Mouse (Mus musculus): ENCODE measurements around the gene Fuca1. TPM values are rescaled to one million over a fixed set of nuclear protein-coding genes. Genes with fewer than 3 reads are reported as not detected.

Fuca1 gene
- polyA plus RNA-seq, 1 experiment: 75.9 TPM

GRCm38 (mm10) chr4:135889146-135889883, 31.2 kb upstream of the Fuca1 start:
- DNase-seq (ENCODE audit: low spot score): no peak

- peak; percentile 40 for DNase-seq (ENCODE audit: low spot score)
These were observed 30.7 kb upstream of the Fuca1 start for GRCm38 (mm10) chr4:135889884-135890283.

- DNase-seq (ENCODE audit: low spot score): no peak
These were observed 29.0 kb upstream of the Fuca1 start for GRCm38 (mm10) chr4:135891539-135891938.

- no peak for DNase-seq (ENCODE audit: low spot score)
These were observed 27.7 kb upstream of the Fuca1 start for GRCm38 (mm10) chr4:135892884-135893283.

- DNase-seq (ENCODE audit: low spot score): no peak
These were observed 25.4 kb upstream of the Fuca1 start, which contains the start of gene Cnr2 for GRCm38 (mm10) chr4:135895071-135895571. Gene Cnr2, plus strand, starts transcription at chr4:135895394.

- DNase-seq (ENCODE audit: low spot score): no peak
These were observed 24.4 kb upstream of the Fuca1 start for GRCm38 (mm10) chr4:135896157-135896556.

- DNase-seq (ENCODE audit: low spot score): no peak
These were observed 22.0 kb upstream of the Fuca1 start for GRCm38 (mm10) chr4:135898380-135899049.

GRCm38 (mm10) chr4:135899050-135899448, 21.5 kb upstream of the Fuca1 start:
- DNase-seq (ENCODE audit: low spot score): no peak

GRCm38 (mm10) chr4:135900008-135900407, 20.5 kb upstream of the Fuca1 start:
- DNase-seq (ENCODE audit: low spot score): no peak

GRCm38 (mm10) chr4:135902606-135903242, 17.8 kb upstream of the Fuca1 start:
- no peak for DNase-seq (ENCODE audit: low spot score)

GRCm38 (mm10) chr4:135904810-135905209, 15.7 kb upstream of the Fuca1 start:
- no peak for DNase-seq (ENCODE audit: low spot score)

- DNase-seq (ENCODE audit: low spot score): no peak
These were observed 13.9 kb upstream of the Fuca1 start for GRCm38 (mm10) chr4:135906633-135907032.

- no peak for DNase-seq (ENCODE audit: low spot score)
These were observed 11.0 kb upstream of the Fuca1 start for GRCm38 (mm10) chr4:135909326-135910066.

GRCm38 (mm10) chr4:135911531-135911930, 9.0 kb upstream of the Fuca1 start:
- DNase-seq (ENCODE audit: low spot score): no peak

GRCm38 (mm10) chr4:135912164-135912563, 8.4 kb upstream of the Fuca1 start:
- no peak for DNase-seq (ENCODE audit: low spot score)

GRCm38 (mm10) chr4:135912835-135913234, 7.7 kb upstream of the Fuca1 start:
- no peak for DNase-seq (ENCODE audit: low spot score)

- DNase-seq (ENCODE audit: low spot score): no peak
These were observed 7.1 kb upstream of the Fuca1 start for GRCm38 (mm10) chr4:135913433-135913832.

- no peak for DNase-seq (ENCODE audit: low spot score)
These were observed 1.8 kb upstream of the Fuca1 start for GRCm38 (mm10) chr4:135918635-135919279.

- no peak for DNase-seq (ENCODE audit: low spot score)
These were observed 1.3 kb upstream of the Fuca1 start for GRCm38 (mm10) chr4:135919280-135919639.

GRCm38 (mm10) chr4:135921257-135922120, 954 bp downstream of the Fuca1 start:
- DNase-seq (ENCODE audit: low spot score): no peak

Data from urinary bladder, adult 2 months (tissue).